Mouse (Mus musculus) embryo, embryonic 11 days (tissue): Measurements from ENCODE around the gene Hibadh.

ENCODE experiments used
- DNase-seq: peaks from one replicate; pipeline ENCODE4 v3.0.0-alpha.2; 2015

Gene Hibadh

DNA sequence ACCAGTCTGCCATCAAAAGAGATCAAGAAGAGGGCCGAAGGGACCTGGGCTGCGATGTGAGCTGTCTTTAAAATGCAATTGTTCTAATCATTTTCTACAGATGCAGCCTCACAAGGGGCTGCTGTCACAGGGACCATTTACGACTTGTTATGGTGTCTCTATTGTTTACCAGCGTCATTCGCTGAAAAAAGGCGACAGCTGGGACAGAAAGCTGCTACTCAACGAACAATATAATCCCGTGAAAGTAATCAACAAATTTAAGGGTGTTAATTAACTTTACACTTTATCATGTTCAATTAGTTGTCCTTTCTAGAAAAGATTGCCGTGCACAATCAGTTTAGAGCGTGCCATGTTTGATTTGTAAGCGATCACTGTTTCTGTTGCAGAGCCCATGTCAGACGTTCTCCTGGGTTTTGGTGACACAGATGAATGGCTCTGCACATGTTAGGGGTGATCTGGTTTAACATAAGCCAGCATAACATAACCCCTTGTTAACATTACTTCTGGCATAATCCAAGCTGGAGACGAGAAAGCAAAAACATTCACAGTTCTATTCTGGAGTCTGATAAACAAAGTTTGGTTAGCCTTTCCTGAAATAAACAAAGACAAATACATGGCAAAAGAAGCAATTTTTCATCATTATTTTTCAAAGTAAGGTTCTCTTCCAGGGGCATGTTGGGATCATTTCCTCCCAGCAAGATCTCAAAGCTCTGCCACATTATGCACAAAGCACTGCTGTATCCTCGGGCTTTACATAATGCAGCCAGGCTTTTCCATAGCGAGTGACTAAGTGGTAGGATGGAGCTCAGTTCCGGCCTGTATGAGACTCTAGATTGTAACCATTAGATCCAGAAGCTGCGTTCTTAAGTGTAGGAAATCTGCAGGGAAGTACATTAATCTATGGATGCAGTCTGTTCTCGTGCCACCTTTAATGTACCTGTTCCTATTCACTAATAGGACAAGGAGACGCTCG lies 72.6 kb downstream of the Hibadh start:
- peak; percentile 28 for DNase-seq

DNA sequence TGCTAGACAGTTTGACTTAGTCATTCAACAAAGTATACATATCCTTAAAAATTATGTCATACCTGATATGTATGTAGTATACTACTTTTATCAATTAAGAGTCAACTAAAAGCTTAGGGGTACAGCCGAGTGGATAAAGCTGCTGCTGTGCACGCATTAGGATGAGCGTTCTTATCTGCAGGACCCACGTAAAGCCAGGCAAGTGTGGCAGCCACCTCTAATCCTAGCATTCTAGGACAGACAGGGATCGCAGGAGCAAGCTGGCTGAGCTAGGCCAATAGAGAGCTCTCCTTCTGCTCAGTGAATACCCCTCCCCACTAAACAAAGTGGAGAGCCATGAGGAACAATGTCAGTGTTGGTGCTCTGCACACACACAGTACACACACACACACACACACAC lies 75.0 kb downstream of the Hibadh start:
- DNase-seq = no peak

DNA sequence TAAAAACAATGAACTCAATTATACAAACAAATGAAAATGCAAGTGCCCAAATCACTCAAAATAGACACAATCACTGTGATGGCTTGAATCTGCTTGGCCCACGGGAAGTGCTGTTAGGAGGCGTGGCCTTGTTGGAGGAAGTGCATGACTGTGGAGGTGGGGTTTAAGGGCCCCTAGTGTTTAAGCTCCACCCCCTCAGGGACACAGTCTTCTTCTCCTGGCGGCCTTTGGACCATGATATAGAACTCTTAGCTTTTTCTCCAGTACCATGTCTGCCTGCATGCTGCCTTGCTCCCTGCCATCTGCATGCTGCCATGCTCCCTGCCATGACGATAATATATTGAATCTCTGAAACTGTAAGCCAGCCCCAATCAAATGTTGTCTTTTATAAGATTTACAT lies 77.2 kb downstream of the Hibadh start:
- DNase-seq = no peak

DNA sequence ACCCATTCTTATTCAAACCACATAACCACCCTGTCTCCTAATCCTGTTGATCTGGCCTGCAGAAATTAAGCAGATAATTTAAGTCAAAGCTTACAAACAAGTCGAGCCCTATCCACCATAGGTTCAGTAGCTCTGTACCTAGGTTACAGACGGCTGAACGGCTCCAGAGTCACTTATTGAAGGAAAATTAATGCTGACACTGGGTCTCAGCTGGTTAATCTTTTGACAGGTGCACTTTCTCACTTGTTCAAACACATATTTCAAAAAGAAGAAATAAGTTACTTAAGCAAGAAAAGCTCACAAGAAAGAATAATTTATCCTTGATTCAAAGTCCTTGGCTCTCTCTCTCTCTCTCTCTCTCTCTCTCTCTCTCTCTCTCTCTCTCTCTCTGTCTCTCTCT lies 81.1 kb downstream of the Hibadh start:
- no peak for DNase-seq

DNA sequence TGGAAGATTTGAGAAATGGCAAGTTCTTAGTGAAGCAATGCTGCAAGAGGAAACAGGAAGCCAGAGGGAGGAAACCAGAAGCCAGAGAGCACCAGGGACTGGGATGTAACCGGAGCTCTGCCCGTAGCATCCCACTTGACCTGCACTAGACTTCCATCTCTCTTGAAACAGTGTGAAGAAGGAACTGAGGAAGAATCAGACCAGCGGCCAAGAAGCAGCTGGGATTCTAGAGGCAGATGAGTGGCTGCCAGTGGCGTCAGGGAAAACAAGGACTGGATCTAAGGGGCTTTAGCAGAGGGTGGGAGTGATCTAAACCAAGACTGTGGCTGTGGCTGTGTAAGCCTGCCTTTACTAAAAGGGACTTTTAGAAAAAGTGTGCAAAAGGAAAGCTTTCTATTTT lies 95.8 kb downstream of the Hibadh start:
- DNase-seq = no peak

DNA sequence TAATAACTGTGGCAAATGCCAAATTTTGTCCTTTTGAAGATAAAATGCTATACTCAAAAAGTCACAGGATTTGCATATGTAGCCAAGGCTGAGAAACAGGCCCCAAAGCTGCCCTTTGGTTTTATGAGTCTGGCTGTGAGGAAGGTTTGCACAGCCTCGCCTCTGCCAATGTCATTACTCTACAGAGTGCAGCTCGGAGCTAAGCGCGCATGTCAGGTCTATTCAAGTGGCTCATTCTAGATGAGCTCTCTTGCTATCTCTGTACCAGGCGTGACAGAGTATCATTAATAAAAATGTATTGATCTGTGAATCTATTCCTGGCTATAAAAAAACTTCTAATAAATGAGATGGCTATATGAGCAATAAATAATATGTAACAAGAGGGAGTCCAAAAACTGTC lies 97.7 kb downstream of the Hibadh start:
- no peak for DNase-seq

DNA sequence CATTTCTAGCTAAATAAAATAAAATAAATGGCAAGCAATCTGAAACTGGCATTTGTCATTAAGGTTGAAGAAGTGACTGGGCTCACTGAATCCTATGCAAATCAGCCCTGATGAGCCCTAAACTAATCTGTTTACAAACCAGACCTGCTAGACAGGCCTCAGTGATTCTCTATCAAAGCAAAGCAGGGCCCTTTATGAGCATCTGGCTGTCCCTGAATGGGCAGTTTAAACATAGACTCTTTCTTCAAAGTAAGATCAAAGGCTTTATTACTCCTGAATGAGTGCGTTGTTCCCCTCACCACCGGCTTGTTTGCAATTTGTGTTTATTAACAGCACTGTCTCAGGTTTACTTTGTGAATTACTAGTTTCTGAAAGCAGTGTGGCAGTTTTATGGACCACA lies 100.3 kb downstream of the Hibadh start:
- DNase-seq = peak; percentile 23

DNA sequence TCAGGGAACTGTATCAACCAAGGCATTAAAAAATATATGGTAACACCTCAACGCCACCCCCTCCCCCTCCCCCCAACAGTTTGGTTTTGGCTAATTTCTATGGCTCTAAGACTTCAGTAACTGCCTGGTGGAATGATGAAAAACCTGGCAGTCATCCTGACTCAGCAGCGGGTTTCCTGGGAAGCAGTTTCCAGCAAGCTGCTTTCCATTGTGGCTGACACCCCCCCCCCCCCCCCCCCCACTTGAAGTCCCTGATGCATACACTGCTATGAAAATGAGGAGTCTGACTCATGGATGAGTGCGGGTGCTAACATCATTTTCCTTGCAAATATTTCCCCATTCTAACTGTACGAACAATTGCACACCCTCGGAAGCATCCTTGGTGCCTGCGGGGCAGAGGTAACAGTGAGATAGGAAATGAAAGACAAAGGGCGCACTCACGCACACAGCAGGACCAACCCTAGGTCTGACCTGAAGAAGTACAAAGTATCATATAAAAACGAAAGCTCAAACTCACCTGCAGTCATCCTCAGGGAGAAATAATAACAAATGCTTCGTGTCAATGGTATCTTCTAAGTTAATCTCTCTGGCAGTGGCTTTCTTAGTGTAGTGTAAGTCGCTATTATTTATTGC lies 105.0 kb downstream of the Hibadh start:
- DNase-seq = no peak

DNA sequence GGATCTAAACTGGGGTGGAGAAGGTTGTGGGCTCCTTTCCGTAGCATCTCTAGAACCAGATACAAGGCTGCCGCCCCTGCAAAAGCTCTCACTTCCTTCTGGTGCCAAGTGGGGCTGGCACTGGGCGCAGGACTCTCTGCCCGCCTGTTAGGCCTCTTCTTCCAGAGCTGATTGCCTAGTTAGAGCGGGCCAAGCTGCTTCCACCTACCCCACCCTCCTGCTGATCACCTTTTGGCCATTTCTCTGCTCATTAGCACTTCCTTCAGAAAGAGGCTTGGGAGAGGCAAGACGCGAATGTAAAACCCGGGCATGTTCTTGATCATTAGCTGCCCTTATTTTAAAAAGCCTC lies 108.1 kb downstream of the Hibadh start:
- DNase-seq = no peak

DNA sequence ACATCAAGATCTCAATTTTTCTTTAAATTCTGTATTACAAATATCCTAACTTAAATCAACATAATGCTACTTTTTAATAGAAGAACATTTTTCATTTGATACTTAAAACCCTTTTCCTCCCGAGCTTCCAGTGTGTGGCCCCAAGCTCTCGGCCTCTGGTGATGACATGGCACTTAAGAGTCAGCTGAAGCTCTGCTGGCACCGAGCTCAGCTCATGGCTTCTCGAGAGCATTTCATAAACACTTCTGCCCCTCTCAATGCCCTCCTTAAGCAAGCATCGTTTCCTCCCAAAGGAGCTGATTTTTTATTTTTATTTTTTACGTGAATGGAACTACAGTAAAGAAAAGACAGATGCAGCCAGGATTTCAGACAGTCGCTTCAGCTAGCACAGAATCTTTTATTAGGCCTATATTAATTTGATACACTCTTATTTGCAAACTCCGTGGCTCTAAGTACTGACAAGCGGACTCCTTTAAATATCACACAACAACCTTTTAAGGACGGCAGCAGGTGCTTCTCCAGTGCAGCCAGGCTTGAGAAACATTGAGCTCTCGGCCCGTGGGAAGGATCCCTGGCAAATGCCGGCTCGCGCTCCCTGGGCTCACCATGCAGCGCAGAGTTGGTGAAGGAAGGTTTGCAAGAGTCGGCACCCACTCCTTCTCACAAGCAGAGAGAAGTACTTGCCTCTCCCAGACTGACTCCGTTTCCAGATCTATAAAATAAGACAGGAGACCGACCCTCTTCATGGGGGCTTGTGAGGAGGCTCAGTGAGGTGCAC lies 108.6 kb downstream of the Hibadh start:
- no peak for DNase-seq

DNA sequence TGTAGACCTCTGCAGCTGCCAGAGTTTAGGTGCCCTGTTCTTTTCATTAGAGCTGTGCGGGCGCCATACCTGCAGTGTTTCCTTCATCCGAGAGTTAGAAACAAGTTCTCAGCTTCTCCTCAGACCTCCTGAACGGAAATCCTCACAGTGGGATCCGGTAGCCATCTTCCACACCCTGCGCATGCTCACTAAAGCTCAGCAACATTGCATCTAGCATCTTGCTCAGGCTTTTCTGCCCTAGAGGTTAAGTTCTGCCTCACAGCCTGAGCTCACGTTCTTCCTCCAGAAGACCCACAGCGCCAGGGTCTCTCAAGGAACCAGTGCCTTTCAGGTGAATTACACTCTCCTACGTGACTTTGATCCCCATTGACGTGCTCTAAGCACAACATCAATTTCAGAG lies 109.3 kb downstream of the Hibadh start:
- no peak for DNase-seq

DNA sequence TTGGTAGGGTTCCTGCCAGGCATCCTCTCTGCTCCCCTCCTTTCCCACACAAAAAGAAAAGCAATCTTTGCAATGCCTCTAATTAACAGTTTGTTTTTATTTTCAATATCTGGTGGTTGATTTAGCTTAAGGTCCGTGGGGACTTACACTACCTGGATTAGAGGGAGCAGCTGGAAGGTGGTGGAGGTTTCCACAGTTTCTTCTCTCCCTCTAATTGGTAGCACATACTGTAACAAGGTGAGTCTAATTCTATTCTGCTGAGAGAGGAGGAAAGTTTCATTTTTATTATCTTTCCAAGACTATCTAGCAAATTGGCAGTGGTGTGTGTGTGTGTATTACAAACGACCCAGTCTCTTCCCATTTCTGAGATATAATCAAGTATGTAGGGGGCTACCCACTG lies 116.0 kb downstream of the Hibadh start:
- DNase-seq = no peak

DNA sequence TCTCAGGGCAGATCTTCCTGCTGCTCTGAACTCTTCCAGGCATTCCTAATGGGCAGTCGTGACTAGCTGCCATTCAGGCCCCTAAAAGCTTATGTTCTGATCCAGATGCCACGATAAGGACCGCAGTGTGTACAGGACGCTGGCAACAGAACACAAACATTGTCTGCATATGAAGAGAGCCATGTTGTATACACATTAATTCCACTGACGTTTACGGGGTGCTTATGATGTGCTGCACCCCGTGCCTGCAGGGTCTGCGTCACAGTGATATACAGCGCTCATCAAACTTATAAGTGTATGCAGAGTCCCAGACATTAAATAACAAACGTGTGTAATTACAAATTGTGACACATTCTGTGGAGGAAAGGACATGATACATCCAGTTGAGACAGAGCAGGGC lies 121.5 kb downstream of the Hibadh start:
- no peak for DNase-seq

DNA sequence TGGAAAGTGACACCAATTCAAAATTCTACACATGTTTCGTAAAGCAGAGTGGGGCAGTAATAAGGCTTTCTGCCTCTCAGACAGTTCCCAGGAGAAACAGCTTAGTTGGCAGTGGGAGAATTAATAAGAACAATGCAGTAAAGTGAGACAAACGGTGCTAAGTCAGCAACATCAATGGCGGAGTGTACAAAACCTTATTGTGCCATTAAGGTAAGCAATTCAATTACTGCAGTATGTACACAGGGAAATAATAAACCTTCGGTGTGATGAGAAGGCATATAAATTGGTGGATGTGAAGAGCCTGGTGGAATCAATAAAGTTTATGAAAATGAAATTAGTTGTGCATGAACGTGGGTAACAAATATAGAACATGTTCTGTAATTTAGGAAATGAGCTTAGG lies 122.9 kb downstream of the Hibadh start:
- DNase-seq = no peak

DNA sequence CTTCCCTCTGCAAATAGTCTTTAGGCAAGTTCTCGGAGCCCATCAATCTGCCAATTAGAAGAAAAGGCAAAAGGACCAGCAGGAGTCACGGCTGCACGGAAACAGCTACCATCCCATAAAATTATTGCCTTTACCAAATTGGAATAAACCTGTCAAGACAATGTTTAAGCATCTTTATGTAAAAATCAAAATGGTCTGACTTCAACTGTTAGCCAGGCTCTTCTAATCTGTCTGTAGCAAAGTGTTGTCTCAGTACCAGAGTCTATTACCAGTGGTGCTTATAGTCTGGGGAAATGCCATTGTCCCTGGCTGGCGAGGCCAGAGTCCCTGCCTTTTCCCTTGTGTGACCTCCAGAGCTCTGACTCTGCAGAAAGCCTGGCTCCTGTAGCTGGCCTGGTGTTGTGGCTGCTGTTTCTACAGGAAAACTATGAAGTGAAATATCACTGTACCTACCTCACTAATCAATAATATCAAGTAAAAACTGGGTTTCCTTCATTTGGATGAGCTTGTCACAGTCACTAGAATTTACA lies 126.2 kb downstream of the Hibadh start:
- DNase-seq = peak; percentile 45

DNA sequence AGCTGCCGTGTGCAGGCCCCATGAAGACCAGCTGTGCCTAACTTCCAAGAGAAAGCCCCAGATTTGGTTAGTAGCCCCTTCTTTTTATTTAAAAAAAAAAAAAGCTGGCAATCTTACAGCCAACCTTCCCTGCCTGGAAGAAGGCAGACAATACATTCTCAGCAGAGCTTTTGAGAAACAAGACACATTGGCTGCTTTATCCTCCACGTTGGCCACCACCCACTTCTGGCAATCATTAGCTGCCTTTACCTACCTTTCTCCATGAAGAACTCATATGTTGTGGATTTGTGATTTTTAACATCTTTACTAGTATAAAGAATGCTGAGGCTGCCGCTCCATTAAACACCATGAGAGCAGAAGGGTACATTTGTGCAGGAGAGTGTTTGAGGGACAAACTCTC lies 131.4 kb downstream of the Hibadh start:
- no peak for DNase-seq

DNA sequence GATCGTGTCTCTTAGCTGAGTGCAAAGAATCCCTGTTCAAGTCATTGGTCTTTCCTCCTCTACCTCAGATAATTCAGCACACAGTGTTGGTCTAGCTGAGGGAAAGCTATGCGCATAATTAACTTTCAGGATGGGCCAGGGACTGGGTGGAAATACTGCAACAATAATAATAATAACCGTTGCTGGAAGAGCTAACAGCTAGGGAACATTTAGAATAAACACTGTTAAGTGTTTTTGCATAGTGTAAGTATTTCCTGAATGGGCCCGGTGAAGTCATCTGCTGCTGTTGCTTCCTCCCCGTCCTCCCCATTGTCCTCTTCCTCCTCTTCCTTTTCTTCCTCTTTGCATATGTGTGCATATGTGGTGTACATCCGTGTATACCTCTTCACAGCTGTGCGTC lies 132.2 kb downstream of the Hibadh start:
- DNase-seq = no peak

DNA sequence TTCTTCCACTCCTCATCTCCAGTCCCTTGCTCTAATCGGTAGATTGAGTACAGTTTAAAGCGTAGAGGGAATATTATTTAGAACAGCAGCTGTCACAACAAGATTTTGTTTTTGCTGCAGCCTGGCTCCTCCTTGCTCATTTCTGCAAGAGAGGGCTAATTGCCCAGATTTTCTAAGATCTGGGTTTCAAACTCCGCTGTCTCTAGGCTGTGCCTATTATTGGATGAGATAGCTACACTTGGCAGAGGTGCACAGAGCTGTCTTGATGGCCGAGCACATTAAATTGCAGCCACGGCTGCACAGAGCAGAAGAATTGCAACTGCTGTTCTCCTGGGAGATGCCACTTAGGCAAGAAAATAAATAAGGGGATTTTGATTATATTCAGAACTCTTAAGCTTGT lies 133.0 kb downstream of the Hibadh start:
- no peak for DNase-seq

DNA sequence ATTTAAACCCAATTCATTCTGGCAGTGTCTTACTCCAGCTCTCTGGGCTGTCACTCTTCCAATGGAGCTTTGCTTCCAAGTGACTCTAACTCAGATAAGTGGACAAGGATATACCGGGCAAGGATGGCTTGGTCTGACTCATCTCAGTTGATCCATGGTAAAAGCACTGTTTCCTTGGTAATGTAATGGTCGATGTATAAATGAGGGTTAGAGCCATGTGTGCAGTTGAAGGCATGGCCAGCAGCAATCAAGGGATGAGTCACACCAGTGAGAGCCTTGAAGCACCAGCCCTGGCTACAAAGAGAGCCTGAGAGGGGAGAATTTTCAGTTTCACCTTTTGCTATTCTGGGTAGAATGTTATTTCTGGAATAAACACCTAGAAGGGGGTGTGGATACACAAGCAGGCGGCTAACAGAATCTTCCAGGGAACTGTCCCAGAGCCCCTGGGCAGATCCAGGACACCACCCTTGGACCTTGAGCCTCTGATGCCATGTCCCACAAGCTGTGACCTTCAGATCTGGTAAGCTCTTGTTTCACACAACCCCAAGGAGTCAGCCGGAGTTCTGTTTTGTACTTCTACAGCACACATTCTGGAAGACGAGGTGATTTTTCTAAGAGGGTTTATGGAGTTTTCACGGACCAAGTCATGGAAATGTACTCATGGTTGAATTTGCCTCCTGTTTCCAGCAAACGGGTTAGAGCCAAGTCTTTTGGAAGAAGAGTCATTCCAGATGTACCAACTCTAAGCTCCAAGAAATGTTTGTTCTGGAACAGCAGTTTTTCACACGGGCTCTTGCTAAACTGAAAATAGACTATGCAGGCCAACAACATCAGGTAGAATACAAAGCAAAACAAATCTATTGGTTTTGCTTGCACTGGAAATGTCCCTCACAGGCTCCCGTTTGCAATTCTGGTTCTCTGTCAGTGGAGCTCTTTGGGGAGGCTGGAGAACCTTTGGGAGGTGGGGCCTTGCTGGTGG lies 134.1 kb downstream of the Hibadh start:
- DNase-seq = no peak

DNA sequence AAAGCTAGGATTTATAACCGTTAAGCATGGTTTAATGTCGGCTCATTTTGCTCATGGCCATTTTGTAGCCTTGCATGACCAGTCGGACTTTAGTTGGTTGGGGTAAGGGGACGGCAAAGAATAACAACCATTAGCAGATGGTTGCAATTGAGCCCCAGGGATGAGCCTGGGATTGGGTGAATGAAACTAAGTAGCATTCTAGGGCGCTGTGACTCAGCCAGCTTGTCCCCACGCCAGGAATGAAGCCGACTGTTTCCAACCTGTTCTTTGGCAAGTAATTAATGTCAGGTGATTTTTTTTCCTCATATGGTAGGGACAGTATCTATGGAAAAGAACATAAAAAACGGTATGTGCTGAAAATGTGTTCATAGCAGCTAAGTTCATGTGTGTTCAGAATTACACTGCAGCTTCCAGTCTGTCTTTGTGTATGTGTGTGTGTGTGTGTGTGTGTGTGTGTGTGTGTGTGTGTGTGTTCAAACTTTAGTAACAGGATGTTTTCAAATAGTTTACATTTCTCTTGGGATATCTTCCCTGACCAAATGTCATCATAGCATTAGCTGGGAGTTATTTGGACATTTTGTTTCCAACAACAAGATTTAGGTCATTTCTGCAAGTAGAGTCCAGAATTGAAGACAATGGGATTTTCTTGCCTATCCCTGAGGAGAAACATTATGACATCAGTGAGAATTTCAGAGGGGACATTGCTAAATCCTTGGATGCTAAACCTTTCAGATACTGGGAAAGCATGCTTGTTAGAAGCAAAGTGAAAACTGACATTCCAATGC lies 135.3 kb downstream of the Hibadh start:
- no peak for DNase-seq

DNA sequence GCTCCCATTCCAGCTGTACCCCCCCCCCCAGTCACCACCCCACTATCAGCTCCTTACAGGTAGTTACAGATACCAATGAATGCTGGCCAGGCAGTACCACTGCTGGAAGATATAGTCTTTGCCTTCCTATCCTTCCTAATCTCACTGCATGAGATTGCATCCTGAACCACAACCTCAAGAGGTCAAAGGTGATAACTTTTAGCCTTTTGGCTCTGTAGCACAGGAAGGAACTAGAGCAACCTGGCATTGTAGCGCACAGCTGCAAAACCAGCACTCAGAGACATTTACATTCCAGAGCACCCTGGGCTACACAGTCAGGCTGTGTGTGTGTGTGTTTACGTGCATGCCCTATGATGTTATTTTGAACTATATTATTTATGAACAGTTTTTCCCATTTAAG lies 137.2 kb downstream of the Hibadh start:
- no peak for DNase-seq
